Mouse (Mus musculus) cerebellum, postnatal 36 days (tissue): Measurements from ENCODE around the gene Rab23.
"Not testable (repeated sequence)": the region's sequence is repeated elsewhere in the genome, so short reads cannot be mapped to it uniquely, and the experiment has no call there.

Experiments
- DNase-seq, 2 experiments: peaks; one replicate each; pipeline ENCODE4 v3.0.0; 2021 to 2022; ENCODE audit warnings: mixed read lengths in 2 of 2

Gene Rab23

GRCm38 (mm10) chr1:33734001-33734685 lies 14.5 kb downstream of the Rab23 start:
- DNase-seq, result no peak

GRCm38 (mm10) chr1:33738281-33738680 lies 18.6 kb downstream of the Rab23 start:
- no peak for DNase-seq

GRCm38 (mm10) chr1:33738681-33739278 lies 19.1 kb downstream of the Rab23 start:
- DNase-seq, result no peak

GRCm38 (mm10) chr1:33739302-33739701 lies 19.6 kb downstream of the Rab23 start:
- peak; percentile 81 to 89 for DNase-seq

GRCm38 (mm10) chr1:33742903-33743302 lies 23.2 kb downstream of the Rab23 start:
- DNase-seq, result peak; percentile 43 to 58

GRCm38 (mm10) chr1:33744815-33745214 lies 25.1 kb downstream of the Rab23 start:
- DNase-seq, result not testable (repeated sequence)

GRCm38 (mm10) chr1:33745901-33746300 lies 26.2 kb downstream of the Rab23 start:
- DNase-seq, result no peak

GRCm38 (mm10) chr1:33749109-33749508 lies 29.4 kb downstream of the Rab23 start:
- DNase-seq, result no peak

GRCm38 (mm10) chr1:33749709-33750108 lies 30.0 kb downstream of the Rab23 start:
- DNase-seq, result not testable (repeated sequence)

- DNase-seq, result peak; percentile 38 to 45
Measured at GRCm38 (mm10) chr1:33751283-33751682, 31.6 kb downstream of the Rab23 start.

- DNase-seq, result no peak
Measured at GRCm38 (mm10) chr1:33754089-33754488, 34.4 kb downstream of the Rab23 start.

- DNase-seq, result no peak
Measured at GRCm38 (mm10) chr1:33754965-33755735, 35.5 kb downstream of the Rab23 start.

GRCm38 (mm10) chr1:33755799-33756198 lies 36.1 kb downstream of the Rab23 start:
- no peak for DNase-seq

GRCm38 (mm10) chr1:33756258-33757032 lies 36.8 kb downstream of the Rab23 start:
- DNase-seq, result no peak

GRCm38 (mm10) chr1:33757033-33757413 lies 37.3 kb downstream of the Rab23 start:
- peak in 1 of 2 experiments; percentile 27 for DNase-seq

- peak; percentile 64 to 67 for DNase-seq
Measured at GRCm38 (mm10) chr1:33757491-33758041, 37.9 kb downstream of the Rab23 start, which contains the start of gene Bag2. Gene Bag2, minus strand, starts transcription at chr1:33757795.

GRCm38 (mm10) chr1:33758488-33758887 lies 38.8 kb downstream of the Rab23 start:
- no peak for DNase-seq

GRCm38 (mm10) chr1:33763826-33764225 lies 44.1 kb downstream of the Rab23 start:
- no peak for DNase-seq

- no peak for DNase-seq
Measured at GRCm38 (mm10) chr1:33765468-33766080, 45.9 kb downstream of the Rab23 start.

GRCm38 (mm10) chr1:33766520-33767508 lies 47.1 kb downstream of the Rab23 start:
- DNase-seq, result no peak
